In the genomic region with DNA sequence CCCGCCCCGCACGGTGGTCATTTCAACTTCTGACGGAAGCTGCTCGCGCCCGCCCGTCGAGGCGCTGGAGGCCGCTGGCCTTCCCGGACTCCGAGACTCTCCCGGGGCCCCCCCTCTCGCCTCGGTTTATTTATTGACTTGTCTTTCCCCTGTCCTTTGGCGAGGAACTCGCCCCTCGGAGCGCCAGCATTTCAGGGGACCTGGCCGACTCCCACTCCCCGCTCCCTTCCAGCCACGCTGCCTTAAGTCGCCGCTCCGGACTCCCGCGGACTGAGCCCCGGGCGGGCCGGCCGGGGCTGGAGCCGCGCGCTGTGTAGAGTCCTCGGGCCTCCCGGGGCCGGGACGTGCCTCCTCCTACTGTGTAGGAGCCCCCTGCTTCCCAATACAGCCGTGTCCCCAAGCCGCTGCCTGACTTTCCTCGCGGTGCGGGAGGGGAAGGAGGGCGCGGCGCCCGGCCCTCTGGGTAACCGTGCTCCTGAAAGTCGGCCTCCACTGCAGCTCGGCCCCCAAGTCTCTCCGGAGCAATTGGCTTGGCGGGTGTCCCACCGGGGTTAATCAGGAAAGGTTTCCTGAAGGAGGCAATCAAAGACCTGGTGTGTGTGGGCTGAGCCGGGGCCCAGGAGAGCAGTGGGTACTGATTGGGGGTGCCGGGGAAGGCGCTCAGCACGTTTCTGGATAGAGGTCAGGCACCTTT, we compare ENCODE assay signal across 8 mouse cellular contexts. TPM values are rescaled to one million over a fixed set of nuclear protein-coding genes. Genes with fewer than 3 reads are reported as not detected.
A peak's percentile ranks its signal among the peaks of the same experiment; 100 is the strongest.
DNase-seq lines count a peak whose midpoint lies in the region; ATAC-seq and TF ChIP-seq lines count a peak whose summit lies in the region.

No protein-coding gene starts in this region.

- H3K9ac ChIP-seq in forebrain, embryonic 16.5 days (replicated peaks; ENCODE audit: low read depth, low read length) = 0 out of 2 replicates have a peak overlapping the region, but pooled peaks have one; percentile 23
- no peak overlapping the region for H3K9ac ChIP-seq in liver, embryonic 14.5 days (replicated peaks)
- H3K9ac ChIP-seq in neural tube, embryonic 15.5 days (replicated peaks) = no peak overlapping the region

- peaks cover 13% of the 10 kb centered on the region for H3K4me1 ChIP-seq in forebrain, embryonic 16.5 days (replicated peaks; ENCODE audit: control insufficient read depth, insufficient read depth, low read length)
- no peaks in the 10 kb centered on the region for H3K4me1 ChIP-seq in liver, embryonic 14.5 days (replicated peaks; ENCODE audit: control insufficient read depth in 2 of 2, insufficient read depth in 2 of 2, low read length in 1 of 2)
- peaks cover 20% of the 10 kb centered on the region for H3K4me1 ChIP-seq in neural tube, embryonic 15.5 days

- WGBS in forebrain, embryonic 16.5 days = 5% methylated on average over 57 of the region's 58 CpGs
- 4% methylated on average over 58 of the region's 58 CpGs for WGBS in liver, embryonic 14.5 days (ENCODE audit: insufficient replicate concordance)
- WGBS in neural tube, embryonic 15.5 days = 7% methylated on average over 56 of the region's 58 CpGs

- no peak for TF ChIP-seq CTCF in liver, embryonic 14.5 days (IDR thresholded peaks at IDR 0.05; ENCODE audit: low read depth)

- peak overlapping the region; percentile 11 for H3K4me3 ChIP-seq in forebrain, embryonic 16.5 days (replicated peaks; ENCODE audit: low read length)
- peak overlapping the region in 1 of 2 experiments; percentile 40; a peak in 2 of 4 replicates for H3K4me3 ChIP-seq in liver, embryonic 14.5 days (ENCODE audit: insufficient read depth in 1 of 2, low read depth in 2 of 2, low read length in 2 of 2)
- peak overlapping the region; percentile 14 for H3K4me3 ChIP-seq in neural tube, embryonic 15.5 days (replicated peaks)

- no peaks in the 10 kb centered on the region for H3K9me3 ChIP-seq in forebrain, embryonic 16.5 days (ENCODE audit: control insufficient read depth, low read length)
- no peaks in the 10 kb centered on the region for H3K9me3 ChIP-seq in liver, embryonic 14.5 days (ENCODE audit: control insufficient read depth, low read length)
- H3K9me3 ChIP-seq in neural tube, embryonic 15.5 days (replicated peaks) = no peaks in the 10 kb centered on the region

- TF ChIP-seq EP300 in liver, embryonic 14.5 days (IDR thresholded peaks at IDR 0.05; ENCODE audit: low read depth) = no peak

- H3K36me3 ChIP-seq in forebrain, embryonic 16.5 days (ENCODE audit: control insufficient read depth, insufficient read depth) = peaks cover 27% of the 10 kb centered on the region
- H3K36me3 ChIP-seq in liver, embryonic 14.5 days (replicated peaks; ENCODE audit: control insufficient read depth, insufficient read depth, low read depth) = no peaks in the 10 kb centered on the region
- peaks cover 50% of the 10 kb centered on the region for H3K36me3 ChIP-seq in neural tube, embryonic 15.5 days

- ATAC-seq in forebrain, embryonic 16.5 days = peak; percentile 39; the same call in 1 of the 2 replicates
- peak; percentile 47 for ATAC-seq in inflammation-experienced regulatory T-cells, adult 6 months
- no peak for ATAC-seq in liver, embryonic 14.5 days (ENCODE audit: insufficient read depth)
- 0 out of 2 replicates have a peak, but pooled peaks have one; percentile 26 for ATAC-seq in neural tube, embryonic 15.5 days (ENCODE audit: low FRiP score)

- H3K4me2 ChIP-seq in forebrain, embryonic 16.5 days (ENCODE audit: low read length) = peak overlapping the region; percentile 23
- peak overlapping the region; percentile 52 for H3K4me2 ChIP-seq in liver, embryonic 14.5 days (ENCODE audit: low read depth)
- H3K4me2 ChIP-seq in neural tube, embryonic 15.5 days = peak overlapping the region; percentile 51

- no peak overlapping the region for H3K27ac ChIP-seq in forebrain, embryonic 16.5 days (ENCODE audit: low read length)
- H3K27ac ChIP-seq in liver, embryonic 14.5 days = no peak overlapping the region
- no peak overlapping the region for H3K27ac ChIP-seq in neural tube, embryonic 15.5 days (replicated peaks)

- H3K27me3 ChIP-seq in forebrain, embryonic 16.5 days (replicated peaks; ENCODE audit: control insufficient read depth, insufficient read depth, low read length) = peaks cover 18% of the 10 kb centered on the region
- peaks cover 52% of the 10 kb centered on the region for H3K27me3 ChIP-seq in liver, embryonic 14.5 days (ENCODE audit: control insufficient read depth, insufficient read depth, low read length)
- peaks cover 42% of the 10 kb centered on the region for H3K27me3 ChIP-seq in neural tube, embryonic 15.5 days (replicated peaks)

- peak; percentile 56 for DNase-seq in gastrocnemius, postnatal 10 days
- no peak for DNase-seq in gastrocnemius, adult 18-20 months (ENCODE audit: low spot score)
- DNase-seq in adrenal gland, adult 2 months = peak; percentile 43
- DNase-seq in liver, embryonic 14.5 days (ENCODE audit: low read depth in 3 of 3, low spot score in 3 of 3) = no peak
- DNase-seq in layer of hippocampus, adult 9-11 months = no peak

RNA-seq across cellular contexts. Expression of a gene that starts 13.1 kb away (rescaled TPM):
- total RNA-seq in gastrocnemius, postnatal 10 days (2021) = 100 to 1,000 TPM; 103 to 123 TPM
- 100 to 1,000 TPM in 1 of 2 experiments, 10 to 100 TPM in 1; 75.9 to 111 TPM for total RNA-seq in gastrocnemius, adult 18-20 months (2021)
- total RNA-seq in adrenal gland, adult 2 months (2021) = 1 to 10 TPM; 2.6 to 3.8 TPM
- 8.6 and 12.4 TPM in 2 replicates for polyA plus RNA-seq in adrenal gland, adult 2 months (2012; rRNA removed)
- 21.4 and 22.6 TPM in 2 replicates for polyA plus RNA-seq in forebrain, embryonic 16.5 days (2015; fragmentation: Nextera tagmentation; extraction: Ambion mirVana)
- under 1 TPM in 1 of 3 experiments, not detected in 2; 0.16 TPM for polyA plus RNA-seq in inflammation-experienced regulatory T-cells, adult 6 months (2017; shearing (Covaris generic))
- polyA plus RNA-seq in liver, embryonic 14.5 days (2012; rRNA removed) = 0.69 and 1.6 TPM in 2 replicates
- 0.11 and 0.29 TPM in 2 replicates for polyA plus RNA-seq in liver, embryonic 14.5 days (2014; fragmentation: Nextera tagmentation; extraction: Ambion mirVana)
- polyA plus RNA-seq in neural tube, embryonic 15.5 days (2015; fragmentation: Nextera tagmentation; extraction: Ambion mirVana) = 17.7 and 24.4 TPM in 2 replicates

RNA-seq across cellular contexts. Expression of a gene that starts 31.2 kb away (rescaled TPM):
- total RNA-seq in gastrocnemius, postnatal 10 days (2021) = 1 to 10 TPM; 1.8 to 2.3 TPM
- under 1 TPM; 0.27 to 0.55 TPM for total RNA-seq in gastrocnemius, adult 18-20 months (2021)
- 1 to 10 TPM; 2.0 to 2.2 TPM for total RNA-seq in adrenal gland, adult 2 months (2021)
- polyA plus RNA-seq in adrenal gland, adult 2 months (2012; rRNA removed) = 3.7 and 4.9 TPM in 2 replicates
- polyA plus RNA-seq in forebrain, embryonic 16.5 days (2015; fragmentation: Nextera tagmentation; extraction: Ambion mirVana) = 2.1 and 2.5 TPM in 2 replicates
- polyA plus RNA-seq in inflammation-experienced regulatory T-cells, adult 6 months (2017; shearing (Covaris generic)) = 100 to 1,000 TPM; 180 to 236 (median 220) TPM
- polyA plus RNA-seq in liver, embryonic 14.5 days (2012; rRNA removed) = 4.8 and 4.9 TPM in 2 replicates
- 5.7 and 6.1 TPM in 2 replicates for polyA plus RNA-seq in liver, embryonic 14.5 days (2014; fragmentation: Nextera tagmentation; extraction: Ambion mirVana)
- polyA plus RNA-seq in neural tube, embryonic 15.5 days (2015; fragmentation: Nextera tagmentation; extraction: Ambion mirVana) = 3.0 and 5.6 TPM in 2 replicates

RNA-seq across cellular contexts. Expression of a gene that starts 39.5 kb away (rescaled TPM):
- total RNA-seq in gastrocnemius, postnatal 10 days (2021) = 1 to 10 TPM; 6.0 to 6.7 TPM
- 1 to 10 TPM; 6.3 to 6.6 TPM for total RNA-seq in gastrocnemius, adult 18-20 months (2021)
- 1 to 10 TPM; 7.1 to 9.0 TPM for total RNA-seq in adrenal gland, adult 2 months (2021)
- polyA plus RNA-seq in adrenal gland, adult 2 months (2012; rRNA removed) = 3.7 and 4.7 TPM in 2 replicates
- polyA plus RNA-seq in forebrain, embryonic 16.5 days (2015; fragmentation: Nextera tagmentation; extraction: Ambion mirVana) = 41.9 and 46.6 TPM in 2 replicates
- 10 to 100 TPM; 14.6 to 32.0 (median 30.8) TPM for polyA plus RNA-seq in inflammation-experienced regulatory T-cells, adult 6 months (2017; shearing (Covaris generic))
- polyA plus RNA-seq in liver, embryonic 14.5 days (2012; rRNA removed) = 2.9 and 3.9 TPM in 2 replicates
- 4.8 and 5.2 TPM in 2 replicates for polyA plus RNA-seq in liver, embryonic 14.5 days (2014; fragmentation: Nextera tagmentation; extraction: Ambion mirVana)
- polyA plus RNA-seq in neural tube, embryonic 15.5 days (2015; fragmentation: Nextera tagmentation; extraction: Ambion mirVana) = 38.1 and 46.0 TPM in 2 replicates

RNA-seq across cellular contexts. Expression of a gene that starts 39.6 kb away (rescaled TPM):
- 10 to 100 TPM; 35.5 to 40.8 TPM for total RNA-seq in gastrocnemius, postnatal 10 days (2021)
- 10 to 100 TPM; 34.6 to 46.5 TPM for total RNA-seq in gastrocnemius, adult 18-20 months (2021)
- total RNA-seq in adrenal gland, adult 2 months (2021) = 10 to 100 TPM; 33.4 to 37.0 TPM
- 17.6 and 18.6 TPM in 2 replicates for polyA plus RNA-seq in adrenal gland, adult 2 months (2012; rRNA removed)
- polyA plus RNA-seq in forebrain, embryonic 16.5 days (2015; fragmentation: Nextera tagmentation; extraction: Ambion mirVana) = 90.1 and 93.1 TPM in 2 replicates
- 100 to 1,000 TPM in 2 of 3 experiments, 10 to 100 TPM in 1; 81.4 to 113 (median 106) TPM for polyA plus RNA-seq in inflammation-experienced regulatory T-cells, adult 6 months (2017; shearing (Covaris generic))
- polyA plus RNA-seq in liver, embryonic 14.5 days (2012; rRNA removed) = 22.4 and 33.1 TPM in 2 replicates
- polyA plus RNA-seq in liver, embryonic 14.5 days (2014; fragmentation: Nextera tagmentation; extraction: Ambion mirVana) = 23.1 and 24.8 TPM in 2 replicates
- 86.7 and 88.4 TPM in 2 replicates for polyA plus RNA-seq in neural tube, embryonic 15.5 days (2015; fragmentation: Nextera tagmentation; extraction: Ambion mirVana)

RNA-seq across cellular contexts. Expression of a gene that starts 44.3 kb away (rescaled TPM):
- total RNA-seq in gastrocnemius, postnatal 10 days (2021) = 10 to 100 TPM in 1 of 2 experiments, 1 to 10 TPM in 1; 9.4 to 12.4 TPM
- 10 to 100 TPM in 1 of 2 experiments, 1 to 10 TPM in 1; 7.1 to 10.0 TPM for total RNA-seq in gastrocnemius, adult 18-20 months (2021)
- 10 to 100 TPM; 19.0 to 21.1 TPM for total RNA-seq in adrenal gland, adult 2 months (2021)
- 4.0 and 4.5 TPM in 2 replicates for polyA plus RNA-seq in adrenal gland, adult 2 months (2012; rRNA removed)
- 4.2 and 5.6 TPM in 2 replicates for polyA plus RNA-seq in forebrain, embryonic 16.5 days (2015; fragmentation: Nextera tagmentation; extraction: Ambion mirVana)
- polyA plus RNA-seq in inflammation-experienced regulatory T-cells, adult 6 months (2017; shearing (Covaris generic)) = 10 to 100 TPM; 28.0 to 52.1 (median 31.8) TPM
- 10.4 and 14.3 TPM in 2 replicates for polyA plus RNA-seq in liver, embryonic 14.5 days (2012; rRNA removed)
- 5.1 and 6.9 TPM in 2 replicates for polyA plus RNA-seq in liver, embryonic 14.5 days (2014; fragmentation: Nextera tagmentation; extraction: Ambion mirVana)
- 2.8 and 3.9 TPM in 2 replicates for polyA plus RNA-seq in neural tube, embryonic 15.5 days (2015; fragmentation: Nextera tagmentation; extraction: Ambion mirVana)

Comparison
In these comparisons a context has a peak if more than half of its experiments do, and no peak if none do; other contexts are left out.
1. DNase-seq: peak in gastrocnemius, postnatal 10 days (single experiment) and adrenal gland, adult 2 months (single experiment); none in gastrocnemius, adult 18-20 months (single experiment), liver, embryonic 14.5 days (0 of 3) and layer of hippocampus, adult 9-11 months (single experiment).
2. RNA of a gene that starts 31.2 kb away (polyA plus RNA-seq): 180 to 236 TPM in inflammation-experienced regulatory T-cells, adult 6 months; 4.8 to 6.1 TPM in liver, embryonic 14.5 days, 3.7 to 4.9 TPM in adrenal gland, adult 2 months, 3.0 to 5.6 TPM in neural tube, embryonic 15.5 days and 2.1 to 2.5 TPM in forebrain, embryonic 16.5 days; every median in the first group is over 10 times any median in the second.
3. Peak in every context shown above with its lines, with median percentiles within 50 percentile points of each other: H3K4me2 ChIP-seq.